Mouse (Mus musculus): ENCODE data around the gene Klhl22. TPM values are rescaled to one million over a fixed set of nuclear protein-coding genes. Genes with fewer than 3 reads are reported as not detected.
A peak's percentile ranks its signal among the peaks of the same experiment; 100 is the strongest.

The Klhl22 gene
- polyA plus RNA-seq, 1 experiment = 20.0 TPM

DNA sequence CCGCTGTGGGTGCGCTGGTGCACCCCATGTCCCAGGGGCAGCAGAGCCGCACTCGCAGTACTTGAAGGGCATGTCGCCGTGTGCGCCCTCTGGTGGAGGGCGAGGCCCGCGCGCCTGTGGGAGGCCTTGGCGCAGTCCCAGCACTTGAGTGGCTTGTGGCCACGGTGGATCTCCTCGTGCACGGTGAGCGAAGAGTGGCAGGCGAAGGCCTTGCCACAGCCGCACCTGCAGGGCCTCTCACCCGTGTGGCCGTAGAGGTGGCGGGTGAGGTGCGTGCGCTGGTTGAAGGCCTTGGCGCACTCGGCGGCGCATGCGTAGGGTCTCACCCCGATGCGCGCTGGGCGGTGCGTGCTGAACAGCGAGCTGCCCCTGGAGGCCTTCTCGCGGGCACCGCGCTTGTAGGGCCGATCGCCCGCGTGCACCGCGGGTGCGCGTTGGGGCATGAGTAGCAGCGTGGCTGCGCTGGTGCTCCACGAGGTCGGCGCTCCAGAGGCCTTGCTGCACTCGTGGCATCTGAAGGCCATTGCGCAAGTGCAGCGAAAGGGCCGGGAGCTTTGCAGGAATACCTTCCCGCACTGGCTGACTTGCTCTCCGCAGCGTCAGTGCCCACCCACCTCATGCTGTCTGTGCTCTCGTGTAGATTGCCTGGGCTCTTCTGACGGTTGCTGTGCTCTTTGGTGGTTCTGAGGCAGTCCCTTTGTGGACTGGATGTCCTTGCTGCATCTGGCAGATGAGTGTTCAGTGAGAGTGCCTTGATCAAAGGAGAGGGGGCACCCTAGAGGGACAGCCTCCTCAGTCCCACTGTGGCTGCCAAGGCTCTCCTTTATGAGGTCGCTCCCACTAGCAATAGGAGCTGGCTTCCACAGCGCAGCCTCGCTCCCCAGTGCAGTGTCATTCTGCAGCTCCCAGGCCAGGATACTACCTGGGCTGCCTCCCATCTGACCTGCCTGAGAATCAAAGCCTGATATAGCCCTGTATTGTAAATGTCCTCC, 56.3 kb downstream of the Klhl22 start:
- Histone ChIP-seq H3K36me3 (ENCODE audit: control insufficient read depth, insufficient read depth, low read length) (no peaks in the 10 kb centered on the region), H3K4me3 (ENCODE audit: extremely low read depth, insufficient read depth, insufficient read length) (peak overlapping the region; percentile 54; the same call in 1 of the 2 replicates), H3K27ac (ENCODE audit: insufficient read depth, low read length) (no peak overlapping the region), H3K27me3 (ENCODE audit: control insufficient read depth, insufficient read depth, low read length) (no peaks in the 10 kb centered on the region), H3K4me1 (ENCODE audit: control insufficient read depth, insufficient read depth, insufficient read length) (peaks cover 11% of the 10 kb centered on the region)
- TF ChIP-seq POLR2A (IDR thresholded peaks at IDR 0.05; ENCODE audit: low read depth, low read length) (no peak), CTCF (IDR thresholded peaks at IDR 0.05; ENCODE audit: extremely low read depth, insufficient read depth, insufficient read length, insufficient replicate concordance) (peak; percentile 92)
- 5% methylated on average over 62 of the region's 63 CpGs for WGBS
- DNase-seq (ENCODE audit: low read depth in 1 of 2, low spot score in 2 of 2) = peak; percentile 42 to 53

DNA sequence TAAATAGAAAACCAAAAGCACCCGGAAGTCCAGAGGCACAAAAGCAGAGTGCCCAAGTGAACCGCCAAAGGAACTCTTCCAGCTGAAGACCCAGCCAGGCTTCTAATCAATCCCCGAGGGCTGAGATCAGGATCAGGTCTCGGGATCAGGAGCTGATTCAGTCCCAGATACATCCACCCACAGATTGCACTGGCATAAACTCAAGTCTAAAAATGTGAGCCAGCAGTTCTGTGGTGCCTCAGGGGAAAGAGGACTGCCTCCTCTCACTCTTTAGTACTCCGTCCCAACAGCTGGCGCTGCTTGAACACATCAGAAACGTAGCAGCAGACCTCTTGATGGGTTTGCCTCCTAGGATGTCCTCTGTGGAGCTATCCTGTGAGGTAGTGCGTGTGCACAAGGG, 57.1 kb downstream of the Klhl22 start:
- Histone ChIP-seq H3K4me3 (ENCODE audit: extremely low read depth, insufficient read depth, insufficient read length) (no peak overlapping the region), H3K36me3 (ENCODE audit: control insufficient read depth, insufficient read depth, low read length) (no peaks in the 10 kb centered on the region), H3K4me1 (ENCODE audit: control insufficient read depth, insufficient read depth, insufficient read length) (peaks cover 11% of the 10 kb centered on the region), H3K27ac (ENCODE audit: insufficient read depth, low read length) (no peak overlapping the region), H3K27me3 (ENCODE audit: control insufficient read depth, insufficient read depth, low read length) (no peaks in the 10 kb centered on the region)
- no peak for DNase-seq (ENCODE audit: low read depth in 1 of 2, low spot score in 2 of 2)
- WGBS = 91% methylated on average over 8 of the region's 8 CpGs
- TF ChIP-seq CTCF (IDR thresholded peaks at IDR 0.05; ENCODE audit: extremely low read depth, insufficient read depth, insufficient read length, insufficient replicate concordance) = no peak
- no peak for TF ChIP-seq POLR2A (IDR thresholded peaks at IDR 0.05; ENCODE audit: low read depth, low read length)

DNA sequence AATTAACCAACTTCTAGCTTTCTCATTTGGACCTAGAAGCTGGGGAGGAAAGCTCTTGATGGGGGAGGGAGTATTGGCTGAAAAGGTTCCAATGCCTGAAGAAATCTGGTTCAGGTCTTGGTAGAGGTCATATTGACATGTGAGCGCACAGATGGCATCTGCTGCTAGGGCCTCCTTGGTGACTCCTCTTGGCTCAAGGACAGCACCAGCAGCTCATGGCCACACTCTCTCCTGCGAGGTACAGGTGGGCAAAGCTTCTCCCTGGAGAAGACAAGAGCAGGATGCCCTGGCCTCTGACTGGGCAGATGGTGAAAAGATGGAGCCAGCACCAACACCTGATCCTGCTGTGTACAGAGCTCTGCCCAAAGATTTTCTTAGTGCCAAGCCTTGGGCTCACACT, 67.1 kb downstream of the Klhl22 start:
- DNase-seq (ENCODE audit: low read depth in 1 of 2, low spot score in 2 of 2) = no peak
- TF ChIP-seq POLR2A (IDR thresholded peaks at IDR 0.05; ENCODE audit: low read depth, low read length) = no peak
- WGBS = 84% methylated on average over 2 of the region's 2 CpGs
- H3K27ac ChIP-seq (ENCODE audit: insufficient read depth, low read length) = no peak overlapping the region
- H3K36me3 ChIP-seq (ENCODE audit: control insufficient read depth, insufficient read depth, low read length) = no peaks in the 10 kb centered on the region
- no peaks in the 10 kb centered on the region for H3K4me1 ChIP-seq (ENCODE audit: control insufficient read depth, insufficient read depth, insufficient read length)
- no peaks in the 10 kb centered on the region for H3K27me3 ChIP-seq (ENCODE audit: control insufficient read depth, insufficient read depth, low read length)
- no peak overlapping the region for H3K4me3 ChIP-seq (ENCODE audit: extremely low read depth, insufficient read depth, insufficient read length)

DNA sequence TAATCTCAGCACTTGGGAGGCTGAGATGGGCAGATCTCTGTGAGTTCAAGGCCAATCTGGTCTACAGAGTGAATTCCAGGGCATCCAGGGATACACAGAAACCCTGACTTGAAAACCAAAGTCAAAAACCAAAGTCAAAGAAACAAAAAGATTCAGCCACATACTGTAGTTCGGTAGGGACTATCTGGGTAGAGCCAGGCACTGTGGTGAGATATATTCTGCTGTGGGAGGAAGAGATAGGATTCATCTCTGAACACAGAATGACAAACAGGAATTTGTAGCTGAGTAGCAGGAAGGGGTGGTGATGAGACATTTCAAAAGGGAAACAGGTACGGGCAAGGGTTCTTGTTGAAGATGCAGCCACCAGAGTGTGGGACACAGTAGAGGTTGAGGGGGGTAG, 68.8 kb downstream of the Klhl22 start:
- TF ChIP-seq POLR2A (IDR thresholded peaks at IDR 0.05; ENCODE audit: low read depth, low read length) = no peak
- no peak for TF ChIP-seq CTCF (IDR thresholded peaks at IDR 0.05; ENCODE audit: extremely low read depth, insufficient read depth, insufficient read length, insufficient replicate concordance)
- Histone ChIP-seq H3K27ac (ENCODE audit: insufficient read depth, low read length) (no peak overlapping the region), H3K4me3 (ENCODE audit: extremely low read depth, insufficient read depth, insufficient read length) (no peak overlapping the region), H3K36me3 (ENCODE audit: control insufficient read depth, insufficient read depth, low read length) (no peaks in the 10 kb centered on the region), H3K27me3 (ENCODE audit: control insufficient read depth, insufficient read depth, low read length) (peaks cover 2% of the 10 kb centered on the region; the same call in 1 of the 2 replicates), H3K4me1 (ENCODE audit: control insufficient read depth, insufficient read depth, insufficient read length) (no peaks in the 10 kb centered on the region; the same call in 1 of the 2 replicates)
- no peak for DNase-seq (ENCODE audit: low read depth in 1 of 2, low spot score in 2 of 2)
- WGBS = 75% methylated on average over 2 of the region's 2 CpGs

DNA sequence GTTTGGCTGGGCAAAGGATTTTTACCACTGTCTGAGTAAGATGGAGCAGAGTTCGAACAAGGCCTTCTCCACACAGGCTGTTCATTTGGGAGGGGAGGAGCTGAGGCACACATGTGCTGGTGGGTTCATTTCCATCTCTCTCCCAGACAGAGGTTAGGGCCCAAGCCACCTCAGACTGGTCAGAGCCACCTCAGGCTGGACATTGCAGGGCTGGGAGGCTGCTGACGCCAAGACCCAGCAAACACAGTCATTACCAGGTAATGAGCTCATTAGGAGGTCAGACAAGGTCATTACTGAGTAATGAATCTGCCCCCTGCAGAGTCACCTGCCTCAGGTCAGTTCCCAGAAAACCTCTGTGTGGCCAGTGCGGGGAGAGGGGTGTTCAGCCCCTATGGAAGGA, 69.4 kb downstream of the Klhl22 start:
- Histone ChIP-seq H3K27me3 (ENCODE audit: control insufficient read depth, insufficient read depth, low read length) (peaks cover 7% of the 10 kb centered on the region), H3K4me1 (ENCODE audit: control insufficient read depth, insufficient read depth, insufficient read length) (no peaks in the 10 kb centered on the region; the same call in 1 of the 2 replicates), H3K36me3 (ENCODE audit: control insufficient read depth, insufficient read depth, low read length) (no peaks in the 10 kb centered on the region), H3K27ac (ENCODE audit: insufficient read depth, low read length) (no peak overlapping the region), H3K4me3 (ENCODE audit: extremely low read depth, insufficient read depth, insufficient read length) (no peak overlapping the region)
- WGBS = 92% methylated on average over 3 of the region's 3 CpGs
- TF ChIP-seq CTCF (IDR thresholded peaks at IDR 0.05; ENCODE audit: extremely low read depth, insufficient read depth, insufficient read length, insufficient replicate concordance) (no peak), POLR2A (IDR thresholded peaks at IDR 0.05; ENCODE audit: low read depth, low read length) (no peak)
- DNase-seq (ENCODE audit: low read depth in 1 of 2, low spot score in 2 of 2) = no peak

DNA sequence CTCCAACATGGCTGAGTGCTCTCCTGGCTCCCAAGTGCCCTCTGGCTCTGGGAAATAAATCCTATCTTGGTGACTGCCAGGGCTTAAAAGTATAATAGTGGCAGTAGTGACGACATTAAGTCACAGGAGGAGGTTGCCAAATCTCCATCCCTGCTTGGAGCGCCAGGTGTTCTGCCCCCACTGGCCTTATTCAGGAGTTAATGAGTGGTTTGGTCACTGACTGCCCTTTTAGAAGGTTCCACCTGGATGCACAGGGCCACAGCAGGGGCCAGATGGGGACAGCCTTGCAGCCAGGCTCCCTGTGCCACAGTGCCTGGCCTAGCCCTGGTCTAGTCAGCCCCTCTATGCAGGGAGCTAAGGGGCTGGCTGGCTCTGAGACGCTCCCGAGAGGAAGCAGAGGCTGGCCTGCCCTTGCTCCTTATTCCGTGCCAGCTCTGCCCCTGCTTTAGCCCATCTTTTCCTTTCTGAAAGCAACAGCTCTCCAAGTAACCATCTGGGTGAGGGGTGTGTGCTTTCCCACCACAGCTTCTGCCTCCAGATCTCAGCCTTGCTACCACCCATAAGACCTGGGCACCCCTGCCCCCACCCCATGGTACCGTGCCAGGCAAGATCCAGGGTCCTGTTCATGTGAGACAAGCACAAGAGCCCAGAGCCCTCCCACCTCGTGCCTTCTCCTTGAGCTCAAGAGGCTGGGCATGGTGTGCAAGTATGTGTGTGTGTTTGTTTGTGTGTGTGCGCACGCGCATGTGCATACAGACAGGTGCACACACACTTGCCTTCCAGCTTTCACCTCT, 71.2 kb downstream of the Klhl22 start:
- Histone ChIP-seq H3K27me3 (ENCODE audit: control insufficient read depth, insufficient read depth, low read length) (peaks cover 9% of the 10 kb centered on the region), H3K36me3 (ENCODE audit: control insufficient read depth, insufficient read depth, low read length) (no peaks in the 10 kb centered on the region), H3K4me1 (ENCODE audit: control insufficient read depth, insufficient read depth, insufficient read length) (no peaks in the 10 kb centered on the region; the same call in 1 of the 2 replicates), H3K4me3 (ENCODE audit: extremely low read depth, insufficient read depth, insufficient read length) (no peak overlapping the region), H3K27ac (ENCODE audit: insufficient read depth, low read length) (no peak overlapping the region)
- DNase-seq (ENCODE audit: low read depth in 1 of 2, low spot score in 2 of 2) = no peak
- 82% methylated on average over 10 of the region's 10 CpGs for WGBS
- TF ChIP-seq POLR2A (IDR thresholded peaks at IDR 0.05; ENCODE audit: low read depth, low read length) (no peak), CTCF (IDR thresholded peaks at IDR 0.05; ENCODE audit: extremely low read depth, insufficient read depth, insufficient read length, insufficient replicate concordance) (no peak)

Measured in spleen, adult 2 months (tissue).